Mouse (Mus musculus) G1E (cell line): Measurements from ENCODE around the gene Zfp60. TPM values are rescaled to one million over a fixed set of nuclear protein-coding genes. Genes with fewer than 3 reads are reported as not detected.
"Not testable (repeated sequence)": the region's sequence is repeated elsewhere in the genome, so short reads cannot be mapped to it uniquely, and the experiment has no call there.

Source experiments
- ATAC-seq: 2 replicates; pipeline ENCODE4 v1.8.0; 2016; ENCODE audit warnings: mild to moderate bottlenecking; ENCODE audit not compliant: insufficient number of reproducible peaks, poor library complexity, low FRiP score, severe bottlenecking; ENCODE audit errors: extremely low read depth
- DNase-seq: peaks from one replicate; pipeline ENCODE4 v3.0.0; 2012; ENCODE audit warnings: low spot score
- H3K27me3 ChIP-seq: 2 replicates; pipeline ENCODE4 v1.6.1; 2012; ENCODE audit warnings: mild to moderate bottlenecking, low read length, inconsistent platforms; ENCODE audit not compliant: insufficient read depth
- H3K36me3 ChIP-seq: replicated peaks from 2 replicates; pipeline ENCODE3; 2012; ENCODE audit warnings: mild to moderate bottlenecking, inconsistent platforms
- H3K4me1 ChIP-seq: 2 replicates; pipeline ENCODE4 v1.6.1; 2012; ENCODE audit warnings: low read depth, low read length, inconsistent platforms, mixed read lengths; ENCODE audit not compliant: insufficient read depth
- H3K4me3 ChIP-seq: 2 replicates; pipeline ENCODE4 v1.5.1; 2012; ENCODE audit warnings: low read depth, mild to moderate bottlenecking, inconsistent platforms, low read length, moderate library complexity, mixed read lengths
- H3K9me3 ChIP-seq: replicated peaks from 2 replicates; pipeline ENCODE4 v1.6.1; 2012; ENCODE audit warnings: inconsistent platforms
- CTCF ChIP-seq: IDR thresholded peaks from 2 replicates; pipeline ENCODE4 v1.5.1; 2012; ENCODE audit warnings: low read depth, low read length, inconsistent platforms, mixed read lengths
- GATA1 ChIP-seq: IDR thresholded peaks from 2 replicates; pipeline ENCODE4 v1.6.1; 2012; ENCODE audit warnings: borderline replicate concordance, low read length, inconsistent platforms, mixed read lengths
- GATA2 ChIP-seq: IDR thresholded peaks from 2 replicates; pipeline ENCODE4 v1.6.1; 2012; ENCODE audit warnings: low read depth, low read length, inconsistent platforms, borderline replicate concordance
- POLR2AphosphoS5 ChIP-seq: IDR thresholded peaks from 2 replicates; pipeline ENCODE4 v1.6.1; 2012; ENCODE audit warnings: low read depth, low read length, inconsistent platforms; ENCODE audit not compliant: insufficient replicate concordance
- TAL1 ChIP-seq: conservative IDR thresholded peaks from 2 replicates; pipeline ENCODE4 v1.6.1; 2012; ENCODE audit warnings: low read depth, low read length, inconsistent platforms, mixed read lengths
- polyA plus RNA-seq: library from polyadenylated mRNA; stranded (reverse); fragments of >175 nt; gene quantifications from 2 replicates; pipeline ENCODE4 v1.2.3, GENCODE M21; 2012
- total RNA-seq, 2 experiments: library from RNA; stranded (forward) in 1 of 2; stranded (reverse) in 1 of 2; fragments of 200-1000 nt in 1 of 2; fragments of >200 nt in 1 of 2; fragmentation: Nextera tagmentation in 1 of 2; gene quantifications; 2 replicates each; pipeline ENCODE4 v1.2.3; 2014 to 2017

Gene Zfp60
- total and polyA plus RNA-seq, 3 experiments: 0.70 to 21.4 (median 9.4) TPM

GRCm38 (mm10) chr7:27765176-27765886 lies 34.1 kb downstream of the Zfp60 start:
- H3K4me3 ChIP-seq: no peak overlapping the region
- ATAC-seq: no peak

GRCm38 (mm10) chr7:27789306-27789705 lies 58.1 kb downstream of the Zfp60 start:
- Histone ChIP-seq H3K4me3 (no peak overlapping the region), H3K9me3 (peaks cover 8% of the 10 kb centered on the region), H3K36me3 (no peaks in the 10 kb centered on the region), H3K4me1 (no peaks in the 10 kb centered on the region), H3K27me3 (0 out of 2 replicates have a peak, but pooled peaks cover 5% of the 10 kb centered on the region)
- DNase-seq (no peak), ATAC-seq (no peak)
- TF ChIP-seq TAL1 (no peak), GATA1 (no peak), GATA2 (no peak), CTCF (no peak), POLR2AphosphoS5 (no peak)

More at GRCm38 (mm10) chr7:27765176-27765886, 34.1 kb downstream of the Zfp60 start:
- Histone ChIP-seq H3K27me3 (no peaks in the 10 kb centered on the region), H3K9me3 (no peaks in the 10 kb centered on the region), H3K36me3 (no peaks in the 10 kb centered on the region), H3K4me1 (no peaks in the 10 kb centered on the region)
- TF ChIP-seq POLR2AphosphoS5 (no peak), TAL1 (no peak), GATA2 (no peak), GATA1 (no peak), CTCF (no peak)
- no peak for DNase-seq

GRCm38 (mm10) chr7:27793865-27794264 lies 62.7 kb downstream of the Zfp60 start:
- not testable (repeated sequence) for H3K4me1 ChIP-seq, H3K9me3 ChIP-seq, H3K36me3 ChIP-seq, DNase-seq, H3K4me3 ChIP-seq, ATAC-seq, H3K27me3 ChIP-seq

GRCm38 (mm10) chr7:27794566-27794965 lies 63.4 kb downstream of the Zfp60 start:
- DNase-seq (no peak), ATAC-seq (no peak)
- TF ChIP-seq TAL1: no peak
- no peak for TF ChIP-seq GATA2
- TF ChIP-seq POLR2AphosphoS5: no peak
- TF ChIP-seq CTCF: no peak
- TF ChIP-seq GATA1: no peak

GRCm38 (mm10) chr7:27797906-27798811 lies 67.0 kb downstream of the Zfp60 start:
- Histone ChIP-seq H3K4me1 (no peaks in the 10 kb centered on the region), H3K9me3 (peaks cover 9% of the 10 kb centered on the region), H3K36me3 (no peaks in the 10 kb centered on the region), H3K4me3 (no peak overlapping the region), H3K27me3 (0 out of 2 replicates have a peak, but pooled peaks cover 6% of the 10 kb centered on the region)
- TF ChIP-seq TAL1: no peak
- no peak for TF ChIP-seq GATA2
- no peak for TF ChIP-seq GATA1
- no peak for TF ChIP-seq POLR2AphosphoS5
- TF ChIP-seq CTCF: no peak
- no peak for ATAC-seq
- no peak for DNase-seq

More at GRCm38 (mm10) chr7:27794566-27794965, 63.4 kb downstream of the Zfp60 start:
- Histone ChIP-seq H3K9me3 (peaks cover 9% of the 10 kb centered on the region), H3K36me3 (no peaks in the 10 kb centered on the region), H3K27me3 (0 out of 2 replicates have a peak, but pooled peaks cover 11% of the 10 kb centered on the region), H3K4me3 (no peak overlapping the region), H3K4me1 (no peaks in the 10 kb centered on the region)

- peaks cover 9% of the 10 kb centered on the region for H3K9me3 ChIP-seq
- H3K36me3 ChIP-seq: peaks cover 3% of the 10 kb centered on the region
- H3K4me1 ChIP-seq: no peaks in the 10 kb centered on the region
- ATAC-seq (no peak), DNase-seq (no peak)
- H3K4me3 ChIP-seq: no peak overlapping the region
- H3K27me3 ChIP-seq: peaks cover 6% of the 10 kb centered on the region; the same call in 1 of the 2 replicates
- TF ChIP-seq CTCF (no peak), GATA1 (no peak), GATA2 (no peak), TAL1 (no peak), POLR2AphosphoS5 (no peak)
These were observed 69.9 kb downstream of the Zfp60 start for GRCm38 (mm10) chr7:27801137-27801536.
